Mouse (Mus musculus): ENCODE measurements around the gene P3h1. TPM values are rescaled to one million over a fixed set of nuclear protein-coding genes. Genes with fewer than 3 reads are reported as not detected.

P3h1 gene
- polyA plus RNA-seq, 1 experiment from 2014 or later: 17.9 TPM

DNA sequence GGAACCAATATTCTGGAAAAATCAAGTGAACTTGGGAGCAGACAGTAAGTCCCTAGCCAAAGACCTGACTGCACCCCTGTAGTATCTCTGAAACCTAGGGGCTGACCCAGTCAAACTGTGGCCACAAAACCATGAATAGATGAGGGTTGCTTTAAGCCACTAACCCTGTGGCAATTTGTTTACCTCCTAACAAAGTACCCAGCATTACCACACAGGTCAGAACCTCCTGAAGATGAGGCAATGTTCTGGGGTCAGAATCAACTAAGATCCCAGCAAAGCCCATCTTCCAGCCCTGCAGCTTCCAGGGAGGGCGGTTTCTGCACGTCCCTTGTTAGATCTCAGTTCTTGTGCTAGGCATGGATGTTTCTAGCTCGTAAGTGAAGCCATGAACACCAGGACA, 8.2 kb upstream of the P3h1 start:
- H3K36me3 ChIP-seq (ENCODE audit: control insufficient read depth, insufficient read depth, low read length): 0 out of 2 replicates have a peak, but pooled peaks cover 10% of the 10 kb centered on the region
- no peak for DNase-seq (ENCODE audit: low spot score)
- 96% methylated on average over 3 of the region's 3 CpGs for WGBS

DNA sequence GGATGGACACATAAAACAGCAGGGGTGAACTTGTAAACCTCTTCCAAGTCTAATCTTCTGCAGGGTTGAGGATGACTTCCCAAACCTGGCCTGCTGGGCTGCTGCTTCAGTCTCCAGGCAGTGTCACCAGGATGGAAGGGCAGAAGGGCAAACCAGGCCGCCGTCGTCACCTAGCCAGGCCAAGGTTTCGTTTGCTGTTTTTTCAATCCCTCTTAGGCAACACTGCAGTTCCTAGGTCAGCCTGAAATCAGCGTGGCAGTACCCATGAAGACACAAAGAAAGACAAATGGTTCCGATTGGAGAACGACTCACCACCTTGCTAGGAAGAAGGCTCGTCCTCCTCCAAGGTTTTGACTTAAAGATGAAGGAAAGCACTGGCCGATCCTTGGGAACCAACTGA, 7.0 kb upstream of the P3h1 start:
- 92% methylated on average over 9 of the region's 9 CpGs for WGBS
- ATAC-seq (ENCODE audit: low FRiP score): no peak
- no peak overlapping the region for H3K27ac ChIP-seq (ENCODE audit: low read depth, low read length)

More for the DNA sequence above, 8.2 kb upstream of the P3h1 start:
- H3K9me3 ChIP-seq (ENCODE audit: control insufficient read depth, low read length): no peaks in the 10 kb centered on the region
- H3K4me1 ChIP-seq (replicated peaks; ENCODE audit: control insufficient read depth, insufficient read depth, low read length): no peaks in the 10 kb centered on the region
- no peak overlapping the region for H3K4me3 ChIP-seq (ENCODE audit: low read depth, low read length)
- H3K27ac ChIP-seq (ENCODE audit: low read depth, low read length): no peak overlapping the region
- no peak overlapping the region for H3K4me2 ChIP-seq (replicated peaks; ENCODE audit: low read depth, low read length)
- H3K9ac ChIP-seq (ENCODE audit: low read depth, low read length): no peak overlapping the region
- no peaks in the 10 kb centered on the region for H3K27me3 ChIP-seq (ENCODE audit: control insufficient read depth, insufficient read depth, low read length)
- ATAC-seq (ENCODE audit: low FRiP score): no peak

GRCm38 (mm10) chr4:119226751-119227150, 6.0 kb upstream of the P3h1 start:
- WGBS: 94% methylated on average over 11 of the region's 11 CpGs
- no peak overlapping the region for H3K4me2 ChIP-seq (replicated peaks; ENCODE audit: low read depth, low read length)
- no peaks in the 10 kb centered on the region for H3K4me1 ChIP-seq (replicated peaks; ENCODE audit: control insufficient read depth, insufficient read depth, low read length)
- ATAC-seq (ENCODE audit: low FRiP score) (no peak), DNase-seq (ENCODE audit: low spot score) (no peak)
- no peaks in the 10 kb centered on the region for H3K9me3 ChIP-seq (ENCODE audit: control insufficient read depth, low read length)
- H3K27me3 ChIP-seq (ENCODE audit: control insufficient read depth, insufficient read depth, low read length): no peaks in the 10 kb centered on the region
- H3K36me3 ChIP-seq (ENCODE audit: control insufficient read depth, insufficient read depth, low read length): 0 out of 2 replicates have a peak, but pooled peaks cover 10% of the 10 kb centered on the region
- H3K9ac ChIP-seq (ENCODE audit: low read depth, low read length): no peak overlapping the region
- H3K27ac ChIP-seq (ENCODE audit: low read depth, low read length): no peak overlapping the region
- no peak overlapping the region for H3K4me3 ChIP-seq (ENCODE audit: low read depth, low read length)

More for the DNA sequence above, 7.0 kb upstream of the P3h1 start:
- H3K4me1 ChIP-seq (replicated peaks; ENCODE audit: control insufficient read depth, insufficient read depth, low read length): no peaks in the 10 kb centered on the region
- DNase-seq (ENCODE audit: low spot score): no peak
- H3K9me3 ChIP-seq (ENCODE audit: control insufficient read depth, low read length): no peaks in the 10 kb centered on the region
- H3K4me3 ChIP-seq (ENCODE audit: low read depth, low read length): no peak overlapping the region
- 0 out of 2 replicates have a peak, but pooled peaks cover 10% of the 10 kb centered on the region for H3K36me3 ChIP-seq (ENCODE audit: control insufficient read depth, insufficient read depth, low read length)
- no peak overlapping the region for H3K4me2 ChIP-seq (replicated peaks; ENCODE audit: low read depth, low read length)
- H3K27me3 ChIP-seq (ENCODE audit: control insufficient read depth, insufficient read depth, low read length): no peaks in the 10 kb centered on the region
- no peak overlapping the region for H3K9ac ChIP-seq (ENCODE audit: low read depth, low read length)

DNA sequence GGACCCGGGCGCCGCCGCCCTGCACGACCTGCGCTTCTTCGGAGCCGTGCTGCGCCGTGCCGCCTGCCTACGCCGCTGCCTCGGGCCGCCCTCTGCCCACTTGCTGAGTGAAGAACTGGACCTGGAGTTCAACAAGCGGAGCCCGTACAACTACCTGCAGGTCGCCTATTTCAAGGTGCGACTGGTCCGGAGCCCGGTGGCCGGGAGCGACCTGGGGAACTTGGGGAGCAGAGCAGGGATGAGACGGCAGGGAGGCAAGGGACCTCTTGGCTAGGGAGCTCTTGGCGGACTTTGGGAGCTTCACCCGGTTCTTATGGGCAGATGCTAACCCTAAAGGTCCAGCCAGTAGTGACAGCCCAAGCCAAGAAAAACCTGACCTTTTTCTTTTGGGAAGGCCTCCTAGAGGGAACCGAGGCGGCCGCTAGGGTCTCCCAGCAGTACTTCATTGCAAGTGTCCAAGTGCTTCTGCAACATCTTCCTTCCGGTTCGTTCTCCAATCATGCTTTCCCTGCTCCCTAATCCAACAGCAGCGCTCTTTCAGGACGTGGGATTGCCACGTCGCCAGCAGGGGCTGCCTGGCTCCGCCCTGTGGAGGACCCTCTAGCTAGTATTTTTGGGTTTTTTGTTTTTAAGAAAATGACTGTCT, 664 bp downstream of the P3h1 start:
- peak overlapping the region; percentile 95 for H3K4me2 ChIP-seq (replicated peaks; ENCODE audit: low read depth, low read length)

DNA sequence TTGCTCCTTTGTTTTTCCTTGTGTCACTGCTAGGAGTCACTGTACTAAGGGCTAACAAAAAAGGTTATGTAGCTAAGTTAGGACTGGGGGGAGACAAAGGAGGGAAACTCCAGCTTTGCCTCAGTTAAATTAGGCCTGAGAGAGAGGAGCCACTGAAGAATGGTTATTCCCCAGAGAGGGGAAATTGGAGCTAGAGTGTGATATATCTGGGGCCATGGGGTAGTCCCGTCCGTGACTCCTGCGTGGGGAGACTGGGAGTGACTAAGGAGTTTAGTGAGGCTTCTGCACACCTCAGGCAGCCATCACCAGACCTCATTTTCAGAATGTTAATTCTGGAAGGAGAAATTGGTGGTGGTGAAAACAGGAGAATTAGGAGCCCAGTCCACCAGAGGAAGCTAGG, 1.6 kb downstream of the P3h1 start:
- Histone ChIP-seq H3K4me2 (replicated peaks; ENCODE audit: low read depth, low read length) (no peak overlapping the region), H3K9ac (ENCODE audit: low read depth, low read length) (no peak overlapping the region), H3K4me3 (ENCODE audit: low read depth, low read length) (no peak overlapping the region; the same call in 1 of the 2 replicates), H3K36me3 (ENCODE audit: control insufficient read depth, insufficient read depth, low read length) (no peaks in the 10 kb centered on the region), H3K9me3 (ENCODE audit: control insufficient read depth, low read length) (no peaks in the 10 kb centered on the region), H3K27ac (ENCODE audit: low read depth, low read length) (no peak overlapping the region), H3K27me3 (ENCODE audit: control insufficient read depth, insufficient read depth, low read length) (no peaks in the 10 kb centered on the region), H3K4me1 (replicated peaks; ENCODE audit: control insufficient read depth, insufficient read depth, low read length) (0 out of 2 replicates have a peak, but pooled peaks cover 2% of the 10 kb centered on the region)
- 78% methylated on average over 3 of the region's 3 CpGs for WGBS
- ATAC-seq (ENCODE audit: low FRiP score) (no peak), DNase-seq (ENCODE audit: low spot score) (no peak)

More for the DNA sequence above, 664 bp downstream of the P3h1 start:
- DNase-seq (ENCODE audit: low spot score) (peak; percentile 68), ATAC-seq (ENCODE audit: low FRiP score) (peak; percentile 57)
- Histone ChIP-seq H3K9me3 (ENCODE audit: control insufficient read depth, low read length) (no peaks in the 10 kb centered on the region), H3K4me3 (ENCODE audit: low read depth, low read length) (peak overlapping the region; percentile 86), H3K36me3 (ENCODE audit: control insufficient read depth, insufficient read depth, low read length) (no peaks in the 10 kb centered on the region), H3K27ac (ENCODE audit: low read depth, low read length) (no peak overlapping the region), H3K27me3 (ENCODE audit: control insufficient read depth, insufficient read depth, low read length) (no peaks in the 10 kb centered on the region), H3K9ac (ENCODE audit: low read depth, low read length) (peak overlapping the region; percentile 69), H3K4me1 (replicated peaks; ENCODE audit: control insufficient read depth, insufficient read depth, low read length) (0 out of 2 replicates have a peak, but pooled peaks cover 2% of the 10 kb centered on the region)
- WGBS: under 1% methylated on average over 36 of the region's 36 CpGs

GRCm38 (mm10) chr4:119238661-119239060, 5.9 kb downstream of the P3h1 start:
- Histone ChIP-seq H3K27me3 (ENCODE audit: control insufficient read depth, insufficient read depth, low read length) (no peaks in the 10 kb centered on the region), H3K36me3 (ENCODE audit: control insufficient read depth, insufficient read depth, low read length) (no peaks in the 10 kb centered on the region), H3K9ac (ENCODE audit: low read depth, low read length) (no peak overlapping the region), H3K27ac (ENCODE audit: low read depth, low read length) (no peak overlapping the region), H3K4me3 (ENCODE audit: low read depth, low read length) (no peak overlapping the region), H3K4me2 (replicated peaks; ENCODE audit: low read depth, low read length) (no peak overlapping the region), H3K4me1 (replicated peaks; ENCODE audit: control insufficient read depth, insufficient read depth, low read length) (no peaks in the 10 kb centered on the region), H3K9me3 (ENCODE audit: control insufficient read depth, low read length) (no peaks in the 10 kb centered on the region)
- ATAC-seq (ENCODE audit: low FRiP score) (no peak), DNase-seq (ENCODE audit: low spot score) (no peak)
- 79% methylated on average over 3 of the region's 3 CpGs for WGBS

DNA sequence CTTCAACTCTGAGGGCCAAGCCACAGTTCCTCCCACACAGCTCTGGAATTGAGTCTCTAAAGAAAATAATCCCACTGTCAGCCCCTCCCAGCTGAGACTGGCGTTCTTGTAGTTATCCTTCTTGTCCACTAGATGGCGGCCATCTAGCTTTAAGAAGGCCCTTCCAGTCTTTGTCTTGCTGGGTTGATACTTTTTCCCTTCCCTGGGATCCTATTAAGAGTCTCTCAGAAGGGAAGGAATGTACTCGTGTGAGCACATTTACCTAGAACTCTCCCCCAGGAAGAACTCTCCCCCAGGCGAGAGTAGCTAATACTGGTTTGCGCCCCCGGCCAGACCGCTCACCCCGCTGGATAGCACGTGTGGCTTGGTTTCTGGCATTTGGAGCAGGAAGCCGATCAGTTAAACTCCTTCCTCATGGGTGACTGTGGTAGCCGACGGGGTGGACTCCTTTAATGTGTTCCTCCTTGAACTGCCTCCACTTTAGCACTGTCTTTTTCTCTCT, 6.5 kb downstream of the P3h1 start:
- Histone ChIP-seq H3K4me3 (ENCODE audit: low read depth, low read length) (no peak overlapping the region), H3K27me3 (ENCODE audit: control insufficient read depth, insufficient read depth, low read length) (no peaks in the 10 kb centered on the region), H3K4me2 (replicated peaks; ENCODE audit: low read depth, low read length) (no peak overlapping the region), H3K27ac (ENCODE audit: low read depth, low read length) (0 out of 2 replicates have a peak overlapping the region, but pooled peaks have one; percentile 54), H3K9ac (ENCODE audit: low read depth, low read length) (0 out of 2 replicates have a peak overlapping the region, but pooled peaks have one; percentile 4), H3K36me3 (ENCODE audit: control insufficient read depth, insufficient read depth, low read length) (no peaks in the 10 kb centered on the region), H3K9me3 (ENCODE audit: control insufficient read depth, low read length) (no peaks in the 10 kb centered on the region), H3K4me1 (replicated peaks; ENCODE audit: control insufficient read depth, insufficient read depth, low read length) (no peaks in the 10 kb centered on the region)
- ATAC-seq (ENCODE audit: low FRiP score): peak; percentile 70
- WGBS: 51% methylated on average over 12 of the region's 12 CpGs
- peak; percentile 78 for DNase-seq (ENCODE audit: low spot score)

- H3K36me3 ChIP-seq (ENCODE audit: control insufficient read depth, insufficient read depth, low read length): no peaks in the 10 kb centered on the region
- ATAC-seq (ENCODE audit: low FRiP score): no peak
These were observed 8.9 kb downstream of the P3h1 start for GRCm38 (mm10) chr4:119241664-119242063.

GRCm38 (mm10) chr4:119242571-119242970, 9.9 kb downstream of the P3h1 start:
- Histone ChIP-seq H3K36me3 (ENCODE audit: control insufficient read depth, insufficient read depth, low read length) (no peaks in the 10 kb centered on the region), H3K9ac (ENCODE audit: low read depth, low read length) (no peak overlapping the region), H3K27me3 (ENCODE audit: control insufficient read depth, insufficient read depth, low read length) (no peaks in the 10 kb centered on the region), H3K4me3 (ENCODE audit: low read depth, low read length) (no peak overlapping the region), H3K4me1 (replicated peaks; ENCODE audit: control insufficient read depth, insufficient read depth, low read length) (no peaks in the 10 kb centered on the region), H3K27ac (ENCODE audit: low read depth, low read length) (no peak overlapping the region), H3K4me2 (replicated peaks; ENCODE audit: low read depth, low read length) (no peak overlapping the region), H3K9me3 (ENCODE audit: control insufficient read depth, low read length) (no peaks in the 10 kb centered on the region)
- no peak for DNase-seq (ENCODE audit: low spot score)
- WGBS: 95% methylated on average over 12 of the region's 12 CpGs
- no peak for ATAC-seq (ENCODE audit: low FRiP score)

More at GRCm38 (mm10) chr4:119241664-119242063, 8.9 kb downstream of the P3h1 start:
- no peaks in the 10 kb centered on the region for H3K4me1 ChIP-seq (replicated peaks; ENCODE audit: control insufficient read depth, insufficient read depth, low read length)
- no peak overlapping the region for H3K9ac ChIP-seq (ENCODE audit: low read depth, low read length)
- H3K27me3 ChIP-seq (ENCODE audit: control insufficient read depth, insufficient read depth, low read length): no peaks in the 10 kb centered on the region
- H3K9me3 ChIP-seq (ENCODE audit: control insufficient read depth, low read length): no peaks in the 10 kb centered on the region
- no peak overlapping the region for H3K27ac ChIP-seq (ENCODE audit: low read depth, low read length)
- 89% methylated on average over 14 of the region's 14 CpGs for WGBS
- no peak overlapping the region for H3K4me2 ChIP-seq (replicated peaks; ENCODE audit: low read depth, low read length)
- H3K4me3 ChIP-seq (ENCODE audit: low read depth, low read length): no peak overlapping the region
- DNase-seq (ENCODE audit: low spot score): no peak
